Mouse (Mus musculus): ENCODE results near the gene Flrt3. TPM values are rescaled to one million over a fixed set of nuclear protein-coding genes. Genes with fewer than 3 reads are reported as not detected.

The Flrt3 gene
- polyA plus RNA-seq, 2 experiments: 14.4 to 47.6 TPM

GRCm38 (mm10) chr2:140653978-140654377 lies 17.3 kb downstream of the Flrt3 start:
- Histone ChIP-seq H3K9ac (ENCODE audit: low read depth, low read length, severe bottlenecking) (no peak overlapping the region), H3K9me3 (ENCODE audit: control insufficient read depth, low read length) (no peaks in the 10 kb centered on the region), H3K27ac (replicated peaks; ENCODE audit: low read depth, low read length) (no peak overlapping the region), H3K36me3 (ENCODE audit: control insufficient read depth, insufficient read depth, low read length) (peaks cover 12% of the 10 kb centered on the region), H3K27me3 (ENCODE audit: control insufficient read depth, insufficient read depth, low read length) (no peaks in the 10 kb centered on the region), H3K4me1 (ENCODE audit: control insufficient read depth, insufficient read depth, low read length) (no peaks in the 10 kb centered on the region), H3K4me2 (replicated peaks; ENCODE audit: low read depth, low read length, severe bottlenecking) (no peak overlapping the region), H3K4me3 (replicated peaks; ENCODE audit: low read length) (no peak overlapping the region)
- ATAC-seq (ENCODE audit: low FRiP score, low read depth): no peak
- TF ChIP-seq POLR2A (IDR thresholded peaks at IDR 0.05; ENCODE audit: borderline replicate concordance, extremely low read depth, insufficient read depth, insufficient read length): no peak
- no peak for DNase-seq (ENCODE audit: low spot score)
- 50% methylated on average over 2 of the region's 2 CpGs for WGBS

- no peak overlapping the region for H3K9ac ChIP-seq (ENCODE audit: low read depth, low read length, severe bottlenecking)
- H3K9me3 ChIP-seq (ENCODE audit: control insufficient read depth, low read length): no peaks in the 10 kb centered on the region
- no peak for DNase-seq (ENCODE audit: low spot score)
- no peaks in the 10 kb centered on the region for H3K4me1 ChIP-seq (ENCODE audit: control insufficient read depth, insufficient read depth, low read length)
- no peak overlapping the region for H3K27ac ChIP-seq (replicated peaks; ENCODE audit: low read depth, low read length)
- no peaks in the 10 kb centered on the region for H3K27me3 ChIP-seq (ENCODE audit: control insufficient read depth, insufficient read depth, low read length)
- H3K4me2 ChIP-seq (replicated peaks; ENCODE audit: low read depth, low read length, severe bottlenecking): no peak overlapping the region
- TF ChIP-seq POLR2A (IDR thresholded peaks at IDR 0.05; ENCODE audit: borderline replicate concordance, extremely low read depth, insufficient read depth, insufficient read length): no peak
- no peak overlapping the region for H3K4me3 ChIP-seq (replicated peaks; ENCODE audit: low read length)
- H3K36me3 ChIP-seq (ENCODE audit: control insufficient read depth, insufficient read depth, low read length): peaks cover 7% of the 10 kb centered on the region; the same call in 1 of the 2 replicates
- no peak for ATAC-seq (ENCODE audit: low FRiP score, low read depth)
Observed at GRCm38 (mm10) chr2:140653481-140653880, 17.8 kb downstream of the Flrt3 start.

GRCm38 (mm10) chr2:140621730-140622337 lies 49.4 kb downstream of the Flrt3 start:
- Histone ChIP-seq H3K4me1 (ENCODE audit: control insufficient read depth, insufficient read depth, low read length) (no peaks in the 10 kb centered on the region), H3K4me2 (replicated peaks; ENCODE audit: low read depth, low read length, severe bottlenecking) (no peak overlapping the region), H3K36me3 (ENCODE audit: control insufficient read depth, insufficient read depth, low read length) (no peaks in the 10 kb centered on the region), H3K9ac (ENCODE audit: low read depth, low read length, severe bottlenecking) (no peak overlapping the region), H3K4me3 (replicated peaks; ENCODE audit: low read length) (no peak overlapping the region), H3K27ac (replicated peaks; ENCODE audit: low read depth, low read length) (no peak overlapping the region), H3K27me3 (ENCODE audit: control insufficient read depth, insufficient read depth, low read length) (no peaks in the 10 kb centered on the region), H3K9me3 (ENCODE audit: control insufficient read depth, low read length) (no peaks in the 10 kb centered on the region)
- WGBS: 78% methylated on average over 2 of the region's 2 CpGs
- DNase-seq (ENCODE audit: low spot score) (no peak), ATAC-seq (ENCODE audit: low FRiP score, low read depth) (no peak)
- TF ChIP-seq POLR2A (IDR thresholded peaks at IDR 0.05; ENCODE audit: borderline replicate concordance, extremely low read depth, insufficient read depth, insufficient read length): no peak

- WGBS: 82% methylated on average over 2 of the region's 2 CpGs
Observed at GRCm38 (mm10) chr2:140615451-140615850, 55.8 kb downstream of the Flrt3 start.

More at GRCm38 (mm10) chr2:140615451-140615850, 55.8 kb downstream of the Flrt3 start:
- DNase-seq (ENCODE audit: low spot score) (no peak), ATAC-seq (ENCODE audit: low FRiP score, low read depth) (no peak)
- Histone ChIP-seq H3K9me3 (ENCODE audit: control insufficient read depth, low read length) (no peaks in the 10 kb centered on the region), H3K27ac (replicated peaks; ENCODE audit: low read depth, low read length) (no peak overlapping the region), H3K4me1 (ENCODE audit: control insufficient read depth, insufficient read depth, low read length) (no peaks in the 10 kb centered on the region), H3K36me3 (ENCODE audit: control insufficient read depth, insufficient read depth, low read length) (no peaks in the 10 kb centered on the region), H3K27me3 (ENCODE audit: control insufficient read depth, insufficient read depth, low read length) (no peaks in the 10 kb centered on the region), H3K9ac (ENCODE audit: low read depth, low read length, severe bottlenecking) (no peak overlapping the region), H3K4me2 (replicated peaks; ENCODE audit: low read depth, low read length, severe bottlenecking) (no peak overlapping the region), H3K4me3 (replicated peaks; ENCODE audit: low read length) (no peak overlapping the region)
- TF ChIP-seq POLR2A (IDR thresholded peaks at IDR 0.05; ENCODE audit: borderline replicate concordance, extremely low read depth, insufficient read depth, insufficient read length): no peak

Data from limb, embryonic 14.5 days (tissue).